Mouse (Mus musculus): ENCODE data around the gene Eef2kmt. TPM values are rescaled to one million over a fixed set of nuclear protein-coding genes. Genes with fewer than 3 reads are reported as not detected.

Gene Eef2kmt
- polyA plus RNA-seq (2017; shearing (Covaris generic)), result 47.9 TPM

GRCm38 (mm10) chr16:5255779-5256496 is at the start of gene Eef2kmt:
Eef2kmt (minus strand) TSS chr16:5255983.

GRCm38 (mm10) chr16:5233418-5234313 is 22.1 kb downstream of the Eef2kmt start, which contains the start of gene Alg1:
Alg1 (plus strand) TSS chr16:5233621.

DNA sequence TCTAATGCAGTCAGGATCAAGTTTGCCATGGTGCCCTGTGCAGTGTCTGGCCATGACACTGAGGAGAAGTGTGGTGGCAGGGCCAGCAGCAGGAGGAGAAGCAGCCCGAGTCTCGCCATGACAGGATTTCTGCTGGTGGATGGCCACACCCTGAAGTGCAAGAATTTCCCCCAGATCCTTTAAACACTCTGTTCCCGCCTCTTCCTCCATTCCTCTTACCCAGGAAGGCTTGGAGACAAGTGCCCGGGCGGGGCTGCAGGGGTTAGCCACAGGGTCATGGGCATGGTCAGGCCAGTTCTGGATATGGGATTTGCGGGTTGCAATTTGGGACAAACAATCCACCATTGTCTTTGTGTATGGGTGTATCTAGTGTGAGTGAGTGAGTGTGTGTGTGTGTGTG is 33.6 kb downstream of the Eef2kmt start, which contains the start of gene AU021092:
Gene AU021092 (minus strand): TSS at position 160 of the 400 bp plus-strand sequence.

GRCm38 (mm10) chr16:5203668-5204433 is 51.9 kb downstream of the Eef2kmt start, which contains the start of gene Nagpa:
Nagpa (minus strand) TSS chr16:5204012.

Other genes starting within 250 kb of the Eef2kmt start
- not detected for gene Smim22, start 248.7 kb downstream of the Eef2kmt start, polyA plus RNA-seq (2017; shearing (Covaris generic))
- gene Rogdi, start 242.4 kb downstream of the Eef2kmt start, polyA plus RNA-seq (2017; shearing (Covaris generic)), result 18.3 TPM
- 176 TPM for gene Glyr1, start 206.1 kb downstream of the Eef2kmt start, polyA plus RNA-seq (2017; shearing (Covaris generic))
- 19.2 TPM for gene Ubn1, start 205.9 kb downstream of the Eef2kmt start, polyA plus RNA-seq (2017; shearing (Covaris generic))
- gene Ppl, start 123.6 kb downstream of the Eef2kmt start, polyA plus RNA-seq (2017; shearing (Covaris generic)), result 0.20 TPM
- gene Sec14l5, start 108.9 kb downstream of the Eef2kmt start, polyA plus RNA-seq (2017; shearing (Covaris generic)), result 0.05 TPM
- gene Nagpa, start 52.0 kb downstream of the Eef2kmt start, polyA plus RNA-seq (2017; shearing (Covaris generic)), result 15.5 TPM
- gene AU021092, start 33.7 kb downstream of the Eef2kmt start, polyA plus RNA-seq (2017; shearing (Covaris generic)), result 0.20 TPM
- 33.0 TPM for gene Alg1, start 22.4 kb downstream of the Eef2kmt start, polyA plus RNA-seq (2017; shearing (Covaris generic))

Measured in activated CD4-positive, CD25-positive, alpha-beta regulatory T cell, adult 9 weeks (primary cell).